Mouse (Mus musculus) forebrain, embryonic 11.5 days (tissue): Measurements from ENCODE around the gene Cat. TPM values are rescaled to one million over a fixed set of nuclear protein-coding genes. Genes with fewer than 3 reads are reported as not detected.

Experiments used
- ATAC-seq: fragments of 200-750 bp; cut with Nextera tagmentation; replicated peaks from 2 replicates; pipeline ENCODE4 v1.8.0; 2017; ENCODE audit warnings: moderate TSS enrichment; ENCODE audit not compliant: low FRiP score
- DNase-seq: peaks from one replicate; pipeline ENCODE4 v3.0.0-alpha.2; 2017; ENCODE audit warnings: low spot score
- H3K27ac ChIP-seq: fragments of 300-500 bp; sonication (generic); 2 replicates; pipeline ENCODE4 v1.5.1; 2014; ENCODE audit warnings: low read depth, low read length
- H3K27me3 ChIP-seq: fragments of 300-500 bp; sonication (generic); 2 replicates; pipeline ENCODE4 v1.6.1; 2014; ENCODE audit warnings: mild to moderate bottlenecking, low read length, mixed read lengths; ENCODE audit not compliant: control insufficient read depth, insufficient read depth
- H3K36me3 ChIP-seq: fragments of 300-500 bp; sonication (generic); 2 replicates; pipeline ENCODE4 v1.6.1; 2014; ENCODE audit warnings: mild to moderate bottlenecking, low read length, moderate library complexity, mixed read lengths; ENCODE audit not compliant: control insufficient read depth, insufficient read depth
- H3K4me1 ChIP-seq: fragments of 300-500 bp; sonication (generic); replicated peaks from 2 replicates; pipeline ENCODE4 v1.6.1; 2014; ENCODE audit warnings: low read length, mixed read lengths; ENCODE audit not compliant: control insufficient read depth, insufficient read depth
- H3K4me2 ChIP-seq: fragments of 300-500 bp; sonication (generic); 2 replicates; pipeline ENCODE4 v1.6.1; 2014; ENCODE audit warnings: low read depth, mild to moderate bottlenecking, low read length, moderate library complexity, mixed read lengths; ENCODE audit not compliant: severe bottlenecking
- H3K4me3 ChIP-seq: fragments of 300-500 bp; sonication (generic); 2 replicates; pipeline ENCODE4 v1.5.1; 2014; ENCODE audit warnings: low read depth, low read length
- H3K9ac ChIP-seq: fragments of 300-500 bp; sonication (generic); 2 replicates; pipeline ENCODE4 v1.6.1; 2014; ENCODE audit warnings: low read length
- H3K9me3 ChIP-seq: fragments of 300-500 bp; sonication (generic); 2 replicates; pipeline ENCODE4 v1.6.1; 2016; ENCODE audit warnings: low read length, mixed read lengths; ENCODE audit not compliant: control insufficient read depth
- WGBS: fragments of 180-500 bp; shearing (Covaris S2); extraction: QIAGEN DNeasy Blood & Tissue Kit; methylation state at CpG from one replicate; pipeline ENCODE4 v1.1.7; 2014; 5-methylcytosine and 5-hydroxymethylcytosine counted together
- polyA plus RNA-seq: library from polyadenylated mRNA; unstranded; fragments of >200 nt; fragmentation: Nextera tagmentation; extraction: Ambion mirVana; gene quantifications from 2 replicates; pipeline ENCODE4 v1.2.1, GENCODE M21; 2014

The Cat gene
- 137 and 139 TPM in 2 replicates for polyA plus RNA-seq

DNA sequence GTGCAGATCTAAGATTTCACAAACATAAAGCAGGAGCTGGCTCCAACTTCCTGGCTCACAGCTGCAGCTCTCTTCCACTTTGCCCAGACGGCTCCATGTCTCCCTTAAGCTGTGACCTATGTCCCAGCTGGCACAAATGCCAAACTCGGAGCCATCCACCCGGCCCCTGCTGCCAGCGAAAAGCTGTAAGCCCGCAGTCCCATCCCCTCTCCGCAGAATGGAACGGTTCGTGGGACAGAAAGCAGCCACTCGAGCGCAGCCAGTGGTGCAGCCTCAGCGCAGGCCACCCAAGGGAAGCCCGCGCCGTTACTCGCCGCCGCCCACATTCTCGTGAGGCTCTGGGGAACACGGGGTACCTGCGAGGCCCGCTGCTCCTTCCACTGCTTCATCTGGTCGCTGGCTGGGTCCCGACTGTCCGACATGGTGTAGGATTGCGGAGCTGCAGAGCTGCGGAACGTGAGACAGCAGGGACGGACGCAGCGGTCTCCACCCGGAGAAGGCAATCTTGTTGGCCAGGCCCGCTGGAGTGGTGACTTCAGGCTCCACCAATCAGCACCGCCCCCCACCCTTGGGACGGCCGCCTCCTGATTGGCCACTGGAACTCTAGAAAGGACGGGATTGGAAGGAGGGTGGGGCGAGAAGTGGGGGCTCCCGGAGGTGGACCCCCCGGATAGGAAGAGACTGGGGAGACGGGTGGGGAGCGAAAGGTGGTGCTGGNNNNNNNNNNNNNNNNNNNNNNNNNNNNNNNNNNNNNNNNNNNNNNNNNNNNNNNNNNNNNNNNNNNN lies at the start of gene Cat:
Cat (minus strand) TSS at position 544 of the 785 bp plus-strand sequence.
- peak within 1 kb of the TSS; percentile 88 for H3K27ac ChIP-seq
- H3K4me3 ChIP-seq, result peak within 1 kb of the TSS; percentile 80
- no peaks in the 10 kb centered on the region for H3K36me3 ChIP-seq
- no peaks in the 10 kb centered on the region for H3K9me3 ChIP-seq
- H3K4me1 ChIP-seq, result peaks cover 5% of the 10 kb centered on the region; the same call in 1 of the 2 replicates
- peak; percentile 99 for ATAC-seq
- H3K9ac ChIP-seq, result peak within 1 kb of the TSS; percentile 91
- peak within 1 kb of the TSS; percentile 71 for H3K4me2 ChIP-seq
- H3K27me3 ChIP-seq, result no peaks in the 10 kb centered on the region
- peak; percentile 98 for DNase-seq
- under 1% methylated on average over 41 of the region's 41 CpGs for WGBS

- H3K36me3 ChIP-seq, result no peaks in the 10 kb centered on the region
- no peak overlapping the region for H3K4me2 ChIP-seq
- H3K27ac ChIP-seq, result no peak overlapping the region
- WGBS, result 96% methylated on average over 1 of the region's 1 CpGs
- no peaks in the 10 kb centered on the region for H3K9me3 ChIP-seq
- no peak overlapping the region for H3K9ac ChIP-seq
- DNase-seq (no peak), ATAC-seq (no peak)
- H3K4me1 ChIP-seq, result no peaks in the 10 kb centered on the region
- H3K27me3 ChIP-seq, result no peaks in the 10 kb centered on the region
- no peak overlapping the region for H3K4me3 ChIP-seq
Observed at GRCm38 (mm10) chr2:103525596-103525995, 40.6 kb upstream of the Cat start.

DNA sequence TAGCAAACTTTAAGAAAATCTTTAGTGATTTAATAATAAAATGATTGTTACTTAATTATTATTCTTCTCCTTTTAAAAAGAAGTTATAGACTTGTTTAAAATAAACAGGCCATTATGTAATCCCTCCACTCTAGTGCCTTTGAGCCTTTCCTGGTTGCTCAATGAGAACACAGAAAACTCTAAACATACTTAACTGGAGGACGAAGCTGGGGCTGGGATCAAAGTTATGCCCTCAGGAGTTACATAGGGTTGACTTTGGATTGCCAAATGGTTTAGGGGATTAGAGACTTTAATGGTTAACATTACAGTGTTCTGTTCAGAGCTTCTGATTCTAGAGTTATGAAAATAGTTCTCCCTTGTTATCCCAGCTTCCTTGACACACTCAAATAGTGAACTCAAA lies 31.5 kb upstream of the Cat start:
- Histone ChIP-seq H3K4me2 (no peak overlapping the region), H3K27me3 (no peaks in the 10 kb centered on the region), H3K27ac (no peak overlapping the region), H3K4me3 (no peak overlapping the region), H3K4me1 (no peaks in the 10 kb centered on the region), H3K9ac (no peak overlapping the region), H3K9me3 (no peaks in the 10 kb centered on the region), H3K36me3 (no peaks in the 10 kb centered on the region)
- no peak for ATAC-seq
- WGBS, result 71% methylated on average over 1 of the region's 1 CpGs
- no peak for DNase-seq

DNA sequence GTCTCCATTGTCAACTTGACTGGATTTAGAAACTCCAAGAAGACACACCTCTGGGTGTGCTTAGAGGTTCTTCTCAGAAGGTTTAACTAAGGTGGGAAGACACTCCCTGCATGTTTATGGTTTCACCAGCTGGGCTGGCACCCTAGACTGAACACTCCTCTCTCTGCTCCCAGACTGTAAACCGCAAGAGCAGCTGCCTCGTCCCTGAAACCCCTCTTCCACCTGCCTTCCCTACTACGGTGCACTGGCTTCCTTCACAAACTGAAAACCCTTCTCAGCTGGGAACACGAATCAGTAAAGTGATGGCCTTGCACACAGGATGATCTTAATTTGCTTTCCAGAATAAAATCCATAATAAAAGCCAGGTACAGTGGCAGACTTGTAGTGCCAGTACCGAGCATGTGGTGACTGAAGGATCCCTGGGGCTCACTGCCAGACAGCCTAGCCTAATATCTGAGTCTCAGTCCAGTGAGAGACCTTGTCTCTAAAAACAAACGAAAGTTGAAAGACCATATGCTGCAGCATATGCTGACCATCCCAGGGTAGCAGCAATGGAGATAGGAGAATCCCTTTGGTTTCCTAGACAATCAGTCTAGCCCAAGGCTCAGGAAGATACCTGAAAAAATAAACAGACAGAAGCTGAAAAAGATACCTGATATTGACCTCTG lies 30.7 kb upstream of the Cat start:
- no peaks in the 10 kb centered on the region for H3K9me3 ChIP-seq
- no peaks in the 10 kb centered on the region for H3K27me3 ChIP-seq
- no peak for DNase-seq
- ATAC-seq, result no peak
- H3K4me1 ChIP-seq, result no peaks in the 10 kb centered on the region
- 85% methylated on average over 6 of the region's 6 CpGs for WGBS
- no peak overlapping the region for H3K9ac ChIP-seq
- no peak overlapping the region for H3K27ac ChIP-seq
- H3K36me3 ChIP-seq, result no peaks in the 10 kb centered on the region
- no peak overlapping the region for H3K4me2 ChIP-seq
- no peak overlapping the region for H3K4me3 ChIP-seq

DNA sequence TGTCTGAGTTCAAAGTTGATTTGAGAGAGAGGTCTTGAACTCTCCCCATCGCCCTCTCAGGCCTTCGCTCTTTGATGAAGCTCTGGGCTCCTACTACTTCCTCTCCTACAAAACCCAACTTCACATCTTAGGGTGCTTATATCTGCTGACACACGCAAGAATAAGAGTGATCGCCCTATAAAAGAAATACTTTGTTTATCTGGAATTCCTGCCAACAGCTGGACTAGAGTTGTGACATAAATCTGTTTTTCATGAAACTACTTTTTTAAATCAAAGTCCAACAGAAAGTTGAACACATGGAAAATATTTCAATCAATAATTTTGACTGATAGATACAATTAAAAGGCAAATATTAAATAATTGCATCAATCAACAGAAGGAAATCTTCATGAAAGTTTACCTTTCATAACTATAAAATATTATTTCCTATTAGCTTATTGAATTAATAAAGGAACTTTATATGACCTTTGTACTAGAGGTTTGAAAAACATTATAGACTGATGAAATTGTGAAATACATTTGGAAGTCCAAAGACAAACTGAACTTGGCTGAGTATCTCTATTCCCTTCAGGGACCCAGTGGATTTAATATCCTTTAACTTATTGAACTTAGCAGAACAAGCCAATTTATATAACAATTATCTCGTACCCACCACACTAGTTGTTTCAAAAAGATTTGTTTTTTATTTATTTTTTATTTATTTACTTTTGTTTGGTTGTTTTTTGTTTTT lies 27.3 kb upstream of the Cat start:
- WGBS, result 88% methylated on average over 5 of the region's 5 CpGs
- Histone ChIP-seq H3K27me3 (no peaks in the 10 kb centered on the region), H3K36me3 (no peaks in the 10 kb centered on the region), H3K4me3 (no peak overlapping the region), H3K4me2 (no peak overlapping the region), H3K9ac (no peak overlapping the region), H3K27ac (no peak overlapping the region), H3K4me1 (no peaks in the 10 kb centered on the region), H3K9me3 (no peaks in the 10 kb centered on the region)
- ATAC-seq (no peak), DNase-seq (no peak)

DNA sequence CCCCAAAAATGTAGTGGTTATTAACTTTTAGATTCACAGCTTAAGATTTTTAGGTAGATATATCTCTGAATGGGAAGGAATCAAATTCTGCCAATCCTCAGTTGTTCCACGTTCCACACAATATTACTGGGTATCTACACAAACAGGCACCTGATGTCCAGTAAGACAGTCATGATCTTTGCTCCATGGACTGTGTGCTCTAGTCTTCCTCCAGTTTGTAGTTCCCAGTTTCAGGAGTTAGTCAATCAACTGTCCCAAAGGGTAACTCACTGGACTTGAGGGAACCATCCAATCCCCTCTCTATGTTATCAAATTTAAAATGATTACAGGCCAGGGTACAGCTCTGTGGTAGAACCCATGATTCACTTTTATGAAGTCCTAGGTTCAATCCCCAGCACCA lies 26.7 kb upstream of the Cat start:
- H3K4me3 ChIP-seq, result no peak overlapping the region
- H3K27ac ChIP-seq, result no peak overlapping the region
- no peak overlapping the region for H3K9ac ChIP-seq
- H3K9me3 ChIP-seq, result no peaks in the 10 kb centered on the region
- ATAC-seq (no peak), DNase-seq (no peak)
- no peaks in the 10 kb centered on the region for H3K4me1 ChIP-seq
- WGBS, result 84% methylated on average over 1 of the region's 1 CpGs
- no peak overlapping the region for H3K4me2 ChIP-seq
- no peaks in the 10 kb centered on the region for H3K27me3 ChIP-seq
- H3K36me3 ChIP-seq, result no peaks in the 10 kb centered on the region

DNA sequence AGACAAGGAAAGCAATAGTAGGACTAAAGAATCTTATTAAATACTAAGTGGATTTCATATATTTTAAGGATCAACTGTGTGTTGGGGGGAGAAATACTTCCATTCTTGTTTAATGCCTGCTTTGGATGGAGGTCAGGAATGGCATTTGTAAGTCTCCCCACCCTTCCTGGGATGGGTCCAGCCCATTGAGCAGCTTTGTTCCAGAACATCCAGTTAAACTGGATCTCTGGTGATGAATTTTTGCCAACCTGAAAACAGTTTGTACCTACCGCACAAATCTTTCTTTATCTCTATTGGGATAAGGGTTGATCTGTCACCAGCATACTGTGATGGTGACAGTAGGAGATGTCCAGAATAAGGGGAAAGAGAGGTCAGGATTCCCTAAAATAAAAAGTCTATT lies 26.1 kb upstream of the Cat start:
- 96% methylated on average over 1 of the region's 1 CpGs for WGBS
- H3K4me3 ChIP-seq, result no peak overlapping the region
- no peaks in the 10 kb centered on the region for H3K27me3 ChIP-seq
- no peak overlapping the region for H3K27ac ChIP-seq
- no peak for ATAC-seq
- DNase-seq, result no peak
- H3K9ac ChIP-seq, result no peak overlapping the region
- no peak overlapping the region for H3K4me2 ChIP-seq
- no peaks in the 10 kb centered on the region for H3K9me3 ChIP-seq
- H3K4me1 ChIP-seq, result no peaks in the 10 kb centered on the region
- no peaks in the 10 kb centered on the region for H3K36me3 ChIP-seq

DNA sequence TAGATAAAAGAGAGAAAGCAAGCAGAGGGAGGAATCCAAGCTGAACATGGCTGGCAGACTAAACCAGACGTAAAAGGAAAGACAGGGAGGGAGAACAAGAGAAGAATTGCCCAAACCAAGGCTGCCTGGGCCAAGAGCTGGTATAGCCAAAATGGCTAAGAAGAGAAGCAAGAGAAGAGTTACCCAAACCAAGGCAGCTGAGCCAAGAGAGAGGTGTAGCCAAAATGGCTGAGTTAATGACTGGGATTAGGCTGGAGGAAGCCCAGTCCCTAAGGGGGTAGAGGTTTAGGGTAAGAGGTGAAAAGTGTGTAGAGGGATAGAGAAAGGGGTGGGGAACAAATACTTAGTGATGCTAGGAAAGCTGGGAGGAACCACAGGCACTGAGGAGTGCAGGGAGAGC lies 22.7 kb upstream of the Cat start:
- Histone ChIP-seq H3K4me3 (no peak overlapping the region), H3K27me3 (no peaks in the 10 kb centered on the region), H3K4me2 (no peak overlapping the region), H3K27ac (no peak overlapping the region), H3K36me3 (no peaks in the 10 kb centered on the region), H3K4me1 (no peaks in the 10 kb centered on the region), H3K9ac (no peak overlapping the region), H3K9me3 (no peaks in the 10 kb centered on the region)
- ATAC-seq (no peak), DNase-seq (no peak)
- WGBS, result 96% methylated on average over 1 of the region's 1 CpGs
